Mouse (Mus musculus): ENCODE results near the gene Wbp11. TPM values are rescaled to one million over a fixed set of nuclear protein-coding genes. Genes with fewer than 3 reads are reported as not detected.

Gene Wbp11
- polyA plus RNA-seq, 1 experiment = 31.3 TPM

DNA sequence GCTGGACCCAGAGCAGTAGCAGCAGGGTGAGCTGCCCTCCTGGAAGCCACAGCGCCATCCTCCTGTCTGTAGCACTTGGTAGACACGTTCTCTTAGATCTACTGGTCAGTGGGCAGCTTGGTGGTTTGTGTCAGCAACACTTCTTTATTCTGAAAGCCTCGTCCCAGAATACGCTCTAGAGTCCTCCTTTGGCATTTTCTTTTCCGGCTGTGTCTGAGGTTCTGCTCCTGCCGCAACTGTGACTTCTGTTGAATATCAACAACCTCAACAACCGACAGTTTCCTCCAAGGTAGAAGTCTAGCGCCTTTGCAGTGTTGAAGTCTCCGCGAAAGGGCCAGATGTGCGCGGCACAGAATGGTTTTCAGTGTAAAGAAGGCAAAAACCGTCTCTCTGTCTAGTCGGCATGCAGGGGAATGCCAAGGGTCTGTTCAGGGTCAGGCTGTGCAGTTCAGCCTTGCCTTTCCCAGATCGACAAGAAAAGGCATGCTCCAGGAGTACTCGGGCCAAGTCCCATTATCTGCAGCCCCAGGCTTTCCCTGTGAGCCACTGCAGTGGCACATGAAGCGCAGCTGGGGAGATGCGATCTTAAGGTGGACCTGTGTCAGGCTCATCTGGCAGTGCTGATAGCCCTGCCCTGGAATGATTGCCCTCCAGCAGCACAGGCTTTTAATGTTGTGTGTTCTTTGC is 29.3 kb upstream of the Wbp11 start, which contains the start of gene Art4:
TSS of gene Art4 (minus strand) at position 548 of the 687 bp plus-strand sequence.
- DNase-seq = peak; percentile 23
- peak within 1 kb of the TSS; percentile 59 for H3K4me3 ChIP-seq (replicated peaks; ENCODE audit: extremely low read depth, low read depth, low read length)
- 19% methylated on average over 18 of the region's 18 CpGs for WGBS
- peaks cover 8% of the 10 kb centered on the region for H3K4me1 ChIP-seq (ENCODE audit: control insufficient read depth, insufficient read depth, low read length)
- TF ChIP-seq CTCF (IDR thresholded peaks at IDR 0.05; ENCODE audit: insufficient read depth, low read length) (no peak), POLR2A (IDR thresholded peaks at IDR 0.05; ENCODE audit: borderline replicate concordance, extremely low read depth, low read depth, low read length) (peak; percentile 30; the same call in 1 of the 2 replicates)

DNA sequence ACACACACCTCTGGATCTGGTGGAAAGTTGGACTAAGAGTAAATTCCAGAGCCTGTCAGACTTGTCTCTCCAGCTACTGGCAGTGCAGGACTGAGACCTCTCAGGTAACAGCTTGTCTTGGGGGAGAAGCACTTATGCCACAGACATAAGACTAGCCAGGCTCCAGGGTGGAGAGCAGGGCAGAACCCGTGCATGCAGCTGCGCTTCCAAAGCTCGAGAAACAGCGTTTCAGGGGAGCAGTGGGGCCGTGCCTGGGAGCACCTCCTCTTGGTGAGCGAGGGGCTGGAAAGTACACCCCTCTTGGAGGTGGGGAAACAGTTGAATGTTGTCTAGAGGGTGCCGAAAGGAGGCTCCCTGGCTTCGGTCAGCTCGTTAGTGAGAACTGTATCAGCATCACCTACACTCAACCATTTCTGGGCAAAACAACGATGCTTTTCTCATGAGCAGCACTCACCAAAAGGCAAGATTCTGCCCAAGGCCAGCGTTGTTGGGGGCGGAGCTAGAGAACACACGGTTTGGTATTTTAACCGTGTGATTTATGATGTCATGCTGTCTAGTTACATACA is 28.1 kb upstream of the Wbp11 start:
- no peak for TF ChIP-seq CTCF (IDR thresholded peaks at IDR 0.05; ENCODE audit: insufficient read depth, low read length)
- TF ChIP-seq POLR2A (IDR thresholded peaks at IDR 0.05; ENCODE audit: borderline replicate concordance, extremely low read depth, low read depth, low read length) = no peak
- no peak for DNase-seq
- Histone ChIP-seq H3K4me3 (replicated peaks; ENCODE audit: extremely low read depth, low read depth, low read length) (peak overlapping the region; percentile 48), H3K4me1 (ENCODE audit: control insufficient read depth, insufficient read depth, low read length) (peaks cover 8% of the 10 kb centered on the region)
- WGBS = 39% methylated on average over 14 of the region's 14 CpGs

DNA sequence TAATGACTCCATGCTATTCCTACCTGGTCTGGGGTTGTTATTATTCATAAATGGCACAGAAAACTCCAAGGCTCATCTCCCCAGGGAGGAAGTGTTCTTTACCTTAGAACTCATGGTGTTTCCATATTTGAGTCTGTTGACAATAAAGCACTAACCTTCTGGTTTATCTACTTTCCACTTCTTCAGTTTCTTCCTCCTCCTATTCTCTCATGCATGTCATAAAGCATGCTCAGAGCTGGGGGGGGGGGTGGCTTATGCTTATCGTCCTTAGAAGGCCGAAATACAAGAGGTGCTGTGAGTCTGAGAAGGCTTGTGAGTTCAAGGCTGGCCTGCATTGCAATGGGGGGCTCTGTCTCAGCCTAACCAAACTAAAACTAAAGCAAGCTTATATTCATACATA is 27.1 kb upstream of the Wbp11 start:
- peaks cover 8% of the 10 kb centered on the region for H3K4me1 ChIP-seq (ENCODE audit: control insufficient read depth, insufficient read depth, low read length)
- no peak for DNase-seq
- no peak overlapping the region for H3K4me3 ChIP-seq (replicated peaks; ENCODE audit: extremely low read depth, low read depth, low read length)
- TF ChIP-seq POLR2A (IDR thresholded peaks at IDR 0.05; ENCODE audit: borderline replicate concordance, extremely low read depth, low read depth, low read length) (no peak), CTCF (IDR thresholded peaks at IDR 0.05; ENCODE audit: insufficient read depth, low read length) (no peak)
- WGBS = 58% methylated on average over 2 of the region's 2 CpGs

DNA sequence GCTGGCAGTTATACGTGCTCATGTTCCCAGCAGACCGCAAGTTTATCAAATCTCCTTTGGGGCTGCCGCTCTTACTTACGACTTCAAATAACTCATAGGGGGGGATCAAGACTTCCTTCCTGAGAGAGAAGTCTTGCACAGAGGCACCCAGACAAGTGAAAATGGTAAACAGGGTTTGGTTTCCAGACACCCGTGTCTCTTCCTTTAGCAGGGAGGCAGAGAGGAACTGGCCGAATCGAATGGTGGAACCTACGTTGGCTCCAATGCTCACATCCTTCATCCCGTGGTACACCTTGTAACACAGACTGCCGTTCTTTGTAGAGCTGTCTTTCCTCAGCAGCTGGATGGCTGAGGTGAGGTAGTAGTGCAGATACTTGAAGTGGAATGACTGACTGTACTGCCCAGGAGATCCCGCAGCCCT is 26.3 kb upstream of the Wbp11 start:
- peaks cover 8% of the 10 kb centered on the region for H3K4me1 ChIP-seq (ENCODE audit: control insufficient read depth, insufficient read depth, low read length)
- 74% methylated on average over 11 of the region's 11 CpGs for WGBS
- TF ChIP-seq CTCF (IDR thresholded peaks at IDR 0.05; ENCODE audit: insufficient read depth, low read length) = no peak
- no peak for TF ChIP-seq POLR2A (IDR thresholded peaks at IDR 0.05; ENCODE audit: borderline replicate concordance, extremely low read depth, low read depth, low read length)
- no peak for DNase-seq
- H3K4me3 ChIP-seq (replicated peaks; ENCODE audit: extremely low read depth, low read depth, low read length) = no peak overlapping the region

DNA sequence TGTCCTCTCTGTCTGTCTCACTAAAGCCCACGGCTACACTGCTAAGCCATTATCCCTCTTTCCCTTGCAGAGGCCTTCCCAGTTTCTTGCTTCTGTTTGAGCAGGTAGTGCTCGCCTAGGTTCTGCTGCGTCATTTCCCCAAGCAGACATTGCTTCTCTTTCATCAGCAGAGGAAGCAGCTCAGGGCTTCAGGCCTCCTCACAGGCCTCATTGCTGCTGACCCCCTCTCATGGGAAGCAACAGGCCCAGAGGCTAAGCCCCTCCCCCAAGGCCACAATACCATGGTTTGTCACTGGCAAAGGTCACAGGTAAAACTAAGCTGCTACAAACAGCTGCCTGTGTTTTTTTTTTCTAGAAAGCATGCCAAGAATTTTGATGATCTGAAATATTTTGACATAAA is 24.7 kb upstream of the Wbp11 start:
- 55% methylated on average over 3 of the region's 3 CpGs for WGBS

DNA sequence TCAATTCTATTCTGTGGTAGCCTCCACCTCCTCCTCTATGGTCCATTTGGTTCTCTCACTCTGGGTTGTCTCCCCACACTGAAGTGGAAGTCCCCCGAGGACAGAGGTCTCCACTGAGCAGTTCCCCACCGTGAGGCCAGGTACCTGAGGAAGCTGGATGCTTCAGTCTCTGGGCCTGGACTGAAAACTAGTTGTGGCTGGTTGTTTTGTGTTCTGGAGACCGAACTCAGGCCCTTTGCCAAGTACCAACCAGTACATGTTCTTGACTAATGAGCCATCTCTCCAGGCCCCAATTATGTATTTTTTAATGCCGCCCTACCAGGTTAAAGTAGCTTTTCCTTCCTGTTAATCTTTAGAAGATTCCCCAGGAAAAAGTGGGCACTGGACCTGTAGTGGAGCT is 24.3 kb upstream of the Wbp11 start:
- DNase-seq = no peak
- TF ChIP-seq CTCF (IDR thresholded peaks at IDR 0.05; ENCODE audit: insufficient read depth, low read length) (no peak), POLR2A (IDR thresholded peaks at IDR 0.05; ENCODE audit: borderline replicate concordance, extremely low read depth, low read depth, low read length) (no peak)
- H3K4me3 ChIP-seq (replicated peaks; ENCODE audit: extremely low read depth, low read depth, low read length) = no peak overlapping the region
- 77% methylated on average over 4 of the region's 4 CpGs for WGBS
- peaks cover under 1% of the 10 kb centered on the region for H3K4me1 ChIP-seq (ENCODE audit: control insufficient read depth, insufficient read depth, low read length)

More for the DNA sequence above, 24.7 kb upstream of the Wbp11 start:
- Histone ChIP-seq H3K4me1 (ENCODE audit: control insufficient read depth, insufficient read depth, low read length) (peaks cover 5% of the 10 kb centered on the region), H3K4me3 (replicated peaks; ENCODE audit: extremely low read depth, low read depth, low read length) (no peak overlapping the region)
- TF ChIP-seq CTCF (IDR thresholded peaks at IDR 0.05; ENCODE audit: insufficient read depth, low read length) (no peak), POLR2A (IDR thresholded peaks at IDR 0.05; ENCODE audit: borderline replicate concordance, extremely low read depth, low read depth, low read length) (no peak)
- DNase-seq = no peak

DNA sequence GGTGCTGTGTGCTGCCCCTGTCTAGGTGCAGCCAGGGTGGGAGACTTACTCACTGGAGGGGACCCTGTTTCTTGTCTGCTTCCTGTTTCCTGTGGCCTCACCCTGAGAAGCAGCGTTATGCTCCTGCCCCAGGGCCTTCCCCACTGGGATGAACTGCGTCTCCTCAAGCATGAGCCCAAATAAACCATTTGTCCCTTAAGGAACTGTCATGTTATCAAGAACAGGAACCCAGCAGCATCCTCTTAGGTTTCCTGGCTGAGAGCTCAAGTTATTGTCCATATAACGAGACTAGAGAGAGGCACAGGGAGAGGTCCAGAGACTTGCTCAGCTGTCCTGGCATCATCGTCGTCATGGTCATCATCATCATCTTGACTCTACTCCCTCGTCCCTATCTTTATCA is 22.2 kb upstream of the Wbp11 start:
- TF ChIP-seq POLR2A (IDR thresholded peaks at IDR 0.05; ENCODE audit: borderline replicate concordance, extremely low read depth, low read depth, low read length) (no peak), CTCF (IDR thresholded peaks at IDR 0.05; ENCODE audit: insufficient read depth, low read length) (no peak)
- Histone ChIP-seq H3K4me3 (replicated peaks; ENCODE audit: extremely low read depth, low read depth, low read length) (no peak overlapping the region), H3K4me1 (ENCODE audit: control insufficient read depth, insufficient read depth, low read length) (no peaks in the 10 kb centered on the region; the same call in 1 of the 2 replicates)
- 50% methylated on average over 6 of the region's 6 CpGs for WGBS
- DNase-seq = no peak

DNA sequence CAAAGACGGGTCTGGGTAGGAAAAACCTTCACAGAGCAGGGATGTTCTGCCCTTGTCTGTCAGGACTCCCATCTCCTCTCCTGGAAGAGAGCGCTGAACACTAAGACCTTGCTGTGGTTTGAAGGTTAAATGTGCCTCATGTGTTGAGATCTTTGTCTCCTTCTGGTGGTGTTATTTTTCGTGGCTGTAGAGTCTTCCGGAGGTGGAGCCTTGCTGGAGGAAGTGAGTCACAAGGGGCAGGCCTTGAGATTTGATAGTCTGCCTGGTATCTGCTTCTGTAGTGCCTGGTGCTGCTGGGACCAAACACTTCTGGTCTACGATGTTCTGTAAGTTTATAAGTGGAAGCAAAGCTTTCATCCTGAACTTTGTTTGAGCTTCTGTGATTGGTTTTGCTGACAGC is 20.9 kb upstream of the Wbp11 start:
- Histone ChIP-seq H3K4me1 (ENCODE audit: control insufficient read depth, insufficient read depth, low read length) (no peaks in the 10 kb centered on the region; the same call in 1 of the 2 replicates), H3K4me3 (replicated peaks; ENCODE audit: extremely low read depth, low read depth, low read length) (no peak overlapping the region)
- 85% methylated on average over 5 of the region's 5 CpGs for WGBS
- no peak for DNase-seq
- TF ChIP-seq CTCF (IDR thresholded peaks at IDR 0.05; ENCODE audit: insufficient read depth, low read length) = no peak
- no peak for TF ChIP-seq POLR2A (IDR thresholded peaks at IDR 0.05; ENCODE audit: borderline replicate concordance, extremely low read depth, low read depth, low read length)

DNA sequence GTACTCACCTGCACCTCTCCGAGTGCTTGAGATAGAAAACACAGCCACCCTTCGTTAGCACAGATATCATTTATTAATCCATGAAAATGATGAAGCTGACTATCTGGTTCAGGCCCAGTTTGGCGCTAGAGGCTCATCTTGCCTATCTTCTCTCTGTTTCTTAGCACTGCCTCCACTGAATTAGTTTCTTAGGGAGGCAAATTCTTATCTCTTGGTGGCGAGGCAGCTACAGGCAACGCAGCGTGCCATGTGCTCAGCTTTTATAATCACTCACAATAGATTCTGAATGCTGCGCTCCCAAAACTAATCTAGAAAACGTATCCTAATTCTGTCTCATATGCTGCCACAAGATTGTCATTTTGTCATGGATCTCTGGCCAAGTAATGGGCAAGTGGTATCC is 20.4 kb upstream of the Wbp11 start:
- TF ChIP-seq CTCF (IDR thresholded peaks at IDR 0.05; ENCODE audit: insufficient read depth, low read length) = no peak
- TF ChIP-seq POLR2A (IDR thresholded peaks at IDR 0.05; ENCODE audit: borderline replicate concordance, extremely low read depth, low read depth, low read length) = no peak
- no peak for DNase-seq
- H3K4me1 ChIP-seq (ENCODE audit: control insufficient read depth, insufficient read depth, low read length) = no peaks in the 10 kb centered on the region; the same call in 1 of the 2 replicates
- 85% methylated on average over 8 of the region's 8 CpGs for WGBS
- no peak overlapping the region for H3K4me3 ChIP-seq (replicated peaks; ENCODE audit: extremely low read depth, low read depth, low read length)

DNA sequence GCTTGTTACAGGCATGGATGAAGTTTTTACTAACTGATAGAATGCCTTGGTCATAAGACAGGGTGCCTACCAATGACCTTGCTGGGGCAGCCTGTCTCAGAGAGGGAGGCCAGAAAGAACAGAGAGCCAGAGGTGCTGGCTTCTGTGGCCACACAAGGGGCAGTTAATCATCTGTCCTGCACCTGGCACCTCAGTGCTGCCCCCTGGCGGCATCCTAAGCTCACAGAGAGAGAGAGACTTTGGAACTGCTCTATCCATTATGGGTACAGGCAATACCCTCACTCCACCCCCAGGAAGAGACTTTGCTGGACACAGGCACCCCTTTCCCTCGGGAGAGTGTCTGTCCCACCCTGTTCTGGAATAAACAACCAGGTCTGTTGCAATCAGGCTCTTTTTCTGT is 19.8 kb upstream of the Wbp11 start:
- no peaks in the 10 kb centered on the region; the same call in 1 of the 2 replicates for H3K4me1 ChIP-seq (ENCODE audit: control insufficient read depth, insufficient read depth, low read length)
- TF ChIP-seq POLR2A (IDR thresholded peaks at IDR 0.05; ENCODE audit: borderline replicate concordance, extremely low read depth, low read depth, low read length) (no peak), CTCF (IDR thresholded peaks at IDR 0.05; ENCODE audit: insufficient read depth, low read length) (peak; percentile 68)
- 7% methylated on average over 2 of the region's 2 CpGs for WGBS
- H3K4me3 ChIP-seq (replicated peaks; ENCODE audit: extremely low read depth, low read depth, low read length) = no peak overlapping the region
- peak; percentile 50 for DNase-seq
